Mouse (Mus musculus) testis, adult 2 months (tissue): ENCODE results near the gene Zfp423. TPM values are rescaled to one million over a fixed set of nuclear protein-coding genes. Genes with fewer than 3 reads are reported as not detected.

Experiments used
- H3K27ac ChIP-seq: fragments of 200-500 bp; 2 replicates; pipeline ENCODE4 v1.5.1; 2012; ENCODE audit warnings: low read depth, low read length; ENCODE audit not compliant: control insufficient read depth, insufficient read depth
- H3K27me3 ChIP-seq: fragments of 200-500 bp; 2 replicates; pipeline ENCODE4 v1.6.1; 2012; ENCODE audit warnings: mild to moderate bottlenecking, low read length, moderate library complexity; ENCODE audit not compliant: control insufficient read depth, insufficient read depth
- H3K36me3 ChIP-seq: fragments of 200-500 bp; 2 replicates; pipeline ENCODE4 v1.6.1; 2012; ENCODE audit warnings: mild to moderate bottlenecking, low read length; ENCODE audit not compliant: control insufficient read depth, insufficient read depth
- H3K4me1 ChIP-seq: fragments of 200-500 bp; 2 replicates; pipeline ENCODE4 v1.6.1; 2012; ENCODE audit warnings: low read length; ENCODE audit not compliant: control insufficient read depth, insufficient read depth
- H3K4me3 ChIP-seq: fragments of 200-500 bp; 2 replicates; pipeline ENCODE4 v1.5.1; 2012; ENCODE audit warnings: low read depth, mild to moderate bottlenecking, low read length, moderate library complexity, mixed read lengths; ENCODE audit not compliant: control insufficient read depth
- CTCF ChIP-seq: fragments of 200-500 bp; IDR thresholded peaks from 2 replicates; pipeline ENCODE4 v1.5.1; 2012; ENCODE audit warnings: low read depth, mild to moderate bottlenecking, inconsistent platforms, low read length, moderate library complexity; ENCODE audit not compliant: control insufficient read depth, insufficient read depth, insufficient replicate concordance
- POLR2A ChIP-seq: fragments of 200-500 bp; IDR thresholded peaks from 2 replicates; pipeline ENCODE4 v1.6.1; 2012; ENCODE audit warnings: low read depth, mild to moderate bottlenecking, inconsistent platforms, low read length, moderate library complexity; ENCODE audit not compliant: control insufficient read depth
- polyA plus RNA-seq: library from polyadenylated mRNA; depleted of rRNA; stranded (reverse); fragments of >200 nt; gene quantifications from 2 replicates; pipeline ENCODE4 v1.2.3, GENCODE M21; 2012

Zfp423 gene
- polyA plus RNA-seq, 1 experiment: 7.2 TPM

DNA sequence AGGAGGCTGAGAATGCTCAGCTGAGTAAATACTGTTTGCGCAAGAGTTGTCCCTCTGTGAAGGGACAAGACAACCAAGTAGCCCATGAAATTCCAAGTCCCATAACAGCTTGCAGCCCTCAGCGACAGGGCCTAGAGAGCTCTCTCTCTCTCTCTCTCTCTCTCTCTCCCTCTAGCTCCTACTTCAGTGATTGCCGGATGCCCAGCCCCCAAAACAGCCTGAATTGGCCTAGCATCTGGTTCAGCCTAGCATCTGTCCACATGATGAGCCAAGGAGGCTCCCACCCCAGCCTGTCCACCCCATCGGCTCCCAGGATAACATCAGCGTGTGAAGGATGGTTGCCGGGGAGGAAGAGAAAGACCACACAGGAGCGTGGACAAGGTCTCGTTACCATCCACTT, 200.6 kb downstream of the Zfp423 start:
- H3K36me3 ChIP-seq: no peaks in the 10 kb centered on the region

DNA sequence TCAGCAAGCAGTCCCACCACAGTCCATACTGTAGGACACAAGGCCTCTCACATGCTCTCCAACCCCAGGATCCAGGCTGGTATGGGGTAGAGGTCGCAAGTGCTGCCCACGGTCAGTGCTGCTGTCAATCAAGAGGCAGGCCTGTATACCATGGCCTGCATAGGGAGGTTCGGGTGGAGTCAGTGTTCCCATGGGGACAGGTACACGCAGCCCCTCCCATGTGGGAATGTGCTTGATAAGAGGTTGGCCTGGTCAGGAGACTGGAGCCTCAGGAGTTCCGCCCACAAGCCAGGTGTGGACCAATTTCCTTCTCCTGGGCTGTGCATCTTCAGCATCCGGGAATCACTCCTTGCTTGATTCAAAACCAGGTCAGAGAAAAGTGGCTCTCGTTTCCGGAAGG, 204.5 kb downstream of the Zfp423 start:
- no peak for TF ChIP-seq POLR2A
- no peak for TF ChIP-seq CTCF
- no peaks in the 10 kb centered on the region for H3K27me3 ChIP-seq
- H3K27ac ChIP-seq: no peak overlapping the region
- H3K36me3 ChIP-seq: no peaks in the 10 kb centered on the region
- no peak overlapping the region for H3K4me3 ChIP-seq
- no peaks in the 10 kb centered on the region for H3K4me1 ChIP-seq

More for the DNA sequence above, 200.6 kb downstream of the Zfp423 start:
- Histone ChIP-seq H3K27me3 (no peaks in the 10 kb centered on the region), H3K4me1 (no peaks in the 10 kb centered on the region), H3K4me3 (no peak overlapping the region), H3K27ac (no peak overlapping the region)
- TF ChIP-seq POLR2A (no peak), CTCF (no peak)

DNA sequence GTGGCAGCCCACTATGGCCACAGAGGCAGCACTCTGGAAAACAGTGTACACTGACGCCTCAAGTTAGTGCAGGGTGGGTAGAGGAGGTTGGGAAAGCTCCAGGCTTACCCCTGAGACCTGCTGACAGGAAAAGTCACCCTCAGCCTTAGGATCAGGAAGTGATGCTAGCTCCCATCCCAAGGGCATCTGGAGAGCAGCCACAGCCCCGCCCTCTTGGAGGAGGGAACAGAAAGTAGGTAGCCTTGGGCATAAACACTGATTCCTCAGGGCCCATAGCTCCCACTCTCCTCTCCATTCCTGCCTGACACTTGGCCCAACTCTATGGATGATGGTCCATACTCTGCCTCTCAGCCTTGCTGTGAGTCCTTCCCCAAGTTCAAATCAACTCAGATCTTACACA, 205.8 kb downstream of the Zfp423 start:
- Histone ChIP-seq H3K27ac (no peak overlapping the region), H3K27me3 (no peaks in the 10 kb centered on the region), H3K36me3 (no peaks in the 10 kb centered on the region), H3K4me1 (no peaks in the 10 kb centered on the region), H3K4me3 (no peak overlapping the region)
- no peak for TF ChIP-seq POLR2A
- no peak for TF ChIP-seq CTCF

DNA sequence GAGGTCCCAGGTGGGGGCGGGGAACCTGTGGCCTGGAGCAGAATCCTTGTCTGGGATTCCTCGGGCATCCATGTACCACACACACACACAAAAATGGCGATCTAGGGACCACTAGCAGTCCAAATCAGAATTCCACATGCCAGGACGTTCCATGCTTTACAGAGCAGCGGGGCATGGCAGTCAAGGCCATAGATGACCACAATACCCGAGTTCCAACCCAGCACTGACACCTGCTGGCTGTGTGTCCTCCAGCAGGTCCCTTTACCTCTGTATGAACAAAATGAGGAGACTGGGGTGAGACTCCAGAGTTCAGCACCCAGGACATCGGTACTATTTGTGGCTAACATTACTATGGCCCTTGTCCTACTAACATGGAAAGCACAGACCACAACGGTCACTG, 206.2 kb downstream of the Zfp423 start:
- Histone ChIP-seq H3K4me1 (no peaks in the 10 kb centered on the region), H3K27ac (no peak overlapping the region), H3K4me3 (no peak overlapping the region), H3K36me3 (no peaks in the 10 kb centered on the region), H3K27me3 (no peaks in the 10 kb centered on the region)
- TF ChIP-seq POLR2A (no peak), CTCF (no peak)

DNA sequence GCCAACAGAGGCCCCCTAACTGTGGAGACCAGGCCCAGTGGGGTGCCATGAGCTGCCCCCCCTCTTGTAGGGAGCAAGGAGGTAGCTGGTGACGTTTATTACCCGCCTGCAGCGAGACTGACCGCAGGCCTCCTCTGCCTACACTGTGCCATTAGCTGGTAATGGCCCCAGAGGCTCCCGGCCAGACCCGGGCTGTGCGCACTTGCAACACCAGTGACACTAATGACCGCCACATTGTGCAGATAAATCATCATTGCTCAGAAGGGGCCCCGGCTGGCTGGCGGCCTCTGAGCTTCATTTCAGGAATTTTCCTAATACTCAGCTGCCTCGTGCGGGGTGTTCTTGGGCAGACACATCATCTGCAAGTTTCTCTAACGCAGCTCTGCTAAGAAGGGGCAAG, 206.7 kb downstream of the Zfp423 start:
- Histone ChIP-seq H3K36me3 (no peaks in the 10 kb centered on the region), H3K4me1 (no peaks in the 10 kb centered on the region), H3K27me3 (no peaks in the 10 kb centered on the region), H3K27ac (no peak overlapping the region), H3K4me3 (no peak overlapping the region)
- TF ChIP-seq POLR2A (no peak), CTCF (no peak)

DNA sequence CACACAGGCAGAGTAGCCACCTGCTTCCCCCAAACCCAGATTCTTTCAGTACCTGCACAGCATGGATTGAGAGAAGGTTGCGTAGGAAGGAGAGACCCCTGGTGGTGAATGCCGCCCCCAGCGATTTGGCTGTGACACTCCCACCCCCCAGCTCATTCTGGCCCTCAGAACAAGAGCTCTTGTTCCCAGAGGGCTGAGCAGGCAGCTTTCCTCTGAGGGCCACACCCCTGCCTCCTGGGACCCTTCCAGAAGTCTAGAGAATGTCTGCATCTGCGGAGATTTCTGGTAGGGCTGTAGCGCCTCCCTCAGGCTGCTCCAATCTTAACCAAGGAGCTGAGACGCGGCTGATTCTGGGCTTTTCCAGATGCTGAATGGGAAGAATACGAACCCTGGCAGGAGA, 211.8 kb downstream of the Zfp423 start:
- Histone ChIP-seq H3K36me3 (no peaks in the 10 kb centered on the region), H3K27ac (no peak overlapping the region), H3K4me1 (no peaks in the 10 kb centered on the region), H3K27me3 (no peaks in the 10 kb centered on the region), H3K4me3 (no peak overlapping the region)
- TF ChIP-seq CTCF: no peak
- no peak for TF ChIP-seq POLR2A

DNA sequence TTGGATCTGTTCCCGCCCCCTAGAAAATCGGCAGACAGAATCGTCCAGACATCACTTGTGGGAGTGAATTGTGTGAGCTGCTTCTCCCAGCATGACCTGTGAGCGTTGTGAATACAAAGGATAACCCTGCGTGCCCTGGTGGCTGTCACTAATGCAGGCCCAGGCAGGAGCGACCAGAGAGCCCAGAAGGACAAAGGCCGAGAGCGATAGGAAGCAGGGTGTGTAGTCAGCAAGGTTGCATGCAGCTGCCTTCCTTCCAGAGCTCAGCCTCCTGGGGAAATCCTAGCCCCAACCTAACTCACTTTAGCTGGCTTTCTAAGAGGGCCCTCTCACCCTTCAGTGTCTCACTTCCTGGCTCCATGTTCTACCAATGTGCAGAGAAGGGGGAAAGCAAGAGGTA, 212.3 kb downstream of the Zfp423 start:
- Histone ChIP-seq H3K27me3 (no peaks in the 10 kb centered on the region), H3K27ac (no peak overlapping the region), H3K4me1 (no peaks in the 10 kb centered on the region), H3K4me3 (no peak overlapping the region), H3K36me3 (no peaks in the 10 kb centered on the region)
- TF ChIP-seq POLR2A (no peak), CTCF (no peak)

DNA sequence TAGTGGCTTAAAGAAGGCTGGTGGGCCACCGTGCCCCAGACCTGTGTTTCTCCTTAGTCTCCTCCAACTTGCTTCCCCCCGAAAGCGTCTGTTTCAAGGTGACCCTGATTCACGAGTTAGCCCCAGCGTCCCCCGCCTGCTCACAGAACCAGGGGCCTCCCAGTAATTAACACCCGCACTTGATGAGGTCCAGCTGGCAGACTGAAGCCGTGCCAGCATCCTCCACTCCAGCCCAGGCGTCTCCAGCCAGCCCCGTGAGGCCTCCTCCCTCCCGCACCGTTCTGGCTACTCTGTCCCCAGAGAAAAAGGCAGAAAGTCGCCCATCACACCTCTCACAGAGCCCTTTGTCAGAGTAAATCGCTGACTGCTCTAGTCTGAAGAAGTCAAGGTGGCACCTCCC, 213.3 kb downstream of the Zfp423 start:
- no peaks in the 10 kb centered on the region for H3K36me3 ChIP-seq
- no peaks in the 10 kb centered on the region for H3K4me1 ChIP-seq
- TF ChIP-seq POLR2A (no peak), CTCF (no peak)
- H3K27ac ChIP-seq: no peak overlapping the region
- H3K4me3 ChIP-seq: no peak overlapping the region
- no peaks in the 10 kb centered on the region for H3K27me3 ChIP-seq
